Mouse (Mus musculus) brain, embryonic 14.5 days (tissue): ENCODE data around the gene A230050P20Rik. TPM values are rescaled to one million over a fixed set of nuclear protein-coding genes. Genes with fewer than 3 reads are reported as not detected.
"Not testable (repeated sequence)": the region's sequence is repeated elsewhere in the genome, so short reads cannot be mapped to it uniquely, and the experiment has no call there.

Experiments
- DNase-seq: peaks from one replicate; pipeline ENCODE4 v3.0.0-alpha.2; 2011; ENCODE audit warnings: low read depth
- CTCF ChIP-seq: fragments of 200-500 bp; IDR thresholded peaks from 2 replicates; pipeline ENCODE4 v1.5.1; 2012; ENCODE audit warnings: inconsistent platforms, mild to moderate bottlenecking, moderate library complexity, borderline replicate concordance; ENCODE audit not compliant: insufficient read depth, insufficient read length; ENCODE audit errors: extremely low read depth
- POLR2A ChIP-seq: fragments of 200-500 bp; IDR thresholded peaks from 2 replicates; pipeline ENCODE4 v1.6.1; 2012; ENCODE audit warnings: mild to moderate bottlenecking, inconsistent platforms, borderline replicate concordance; ENCODE audit not compliant: poor library complexity, insufficient read depth, insufficient read length, severe bottlenecking; ENCODE audit errors: extremely low read depth
- polyA plus RNA-seq: library from polyadenylated mRNA; depleted of rRNA; stranded (reverse); fragments of >200 nt; gene quantifications from 2 replicates; pipeline ENCODE4 v1.2.3, GENCODE M21; 2012; rRNA removed

A230050P20Rik gene
- 6.6 and 8.7 TPM in 2 replicates for polyA plus RNA-seq

DNA sequence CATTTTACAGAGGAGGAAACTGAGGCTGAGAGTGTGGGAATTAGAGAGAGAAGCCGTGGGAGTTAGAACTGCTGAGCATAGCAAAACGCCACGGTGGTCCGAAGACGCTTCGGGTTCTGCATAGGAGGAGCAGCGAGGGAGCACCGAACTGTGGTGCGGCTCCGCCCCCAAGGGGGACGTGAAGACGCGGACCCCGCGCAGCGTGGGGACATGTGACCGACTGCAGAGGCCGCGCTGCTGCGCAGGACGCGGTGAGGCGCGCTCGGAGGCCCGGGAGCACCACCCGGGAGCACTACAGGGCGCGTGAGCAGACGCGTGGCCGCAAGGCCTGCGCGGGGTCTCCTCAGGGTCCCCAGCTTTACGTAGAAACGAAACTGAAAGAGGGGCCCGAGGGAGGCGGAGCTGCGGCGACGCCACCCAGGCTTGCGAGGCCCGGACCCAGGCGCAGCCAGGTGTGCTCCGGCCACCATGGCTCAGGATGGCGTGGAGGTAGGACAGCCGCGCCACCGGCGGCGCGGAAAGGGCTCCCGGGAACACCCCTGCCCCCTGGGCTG, at the start of gene A230050P20Rik:
Gene A230050P20Rik, plus strand, starts transcription at position 195 of the 554 bp plus-strand sequence.
- no peak for TF ChIP-seq POLR2A
- no peak for TF ChIP-seq CTCF
- peak; percentile 15 for DNase-seq

DNA sequence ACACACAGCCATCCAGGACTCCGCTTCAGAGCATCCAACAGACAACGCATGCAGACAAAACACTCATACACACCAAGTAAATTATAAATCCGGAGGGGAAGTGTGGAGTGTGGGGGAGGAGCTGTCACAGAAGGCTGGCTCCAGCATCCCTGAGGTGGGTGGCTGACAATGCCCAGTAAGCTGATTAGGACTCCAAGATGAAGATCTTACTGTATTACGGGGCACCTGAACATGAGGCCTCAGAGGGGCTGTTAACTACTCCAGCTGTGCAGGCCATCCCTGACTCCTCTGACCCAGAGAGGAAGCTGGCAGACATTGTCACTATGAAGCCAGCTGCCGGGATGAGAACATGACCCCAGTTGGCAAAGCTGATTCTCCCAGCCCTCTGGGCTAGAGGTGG, 48.4 kb upstream of the A230050P20Rik start:
- TF ChIP-seq CTCF, result no peak
- TF ChIP-seq POLR2A, result no peak
- no peak for DNase-seq

GRCm38 (mm10) chr9:20822821-20823220, 45.6 kb upstream of the A230050P20Rik start:
- DNase-seq, result no peak
- TF ChIP-seq POLR2A, result no peak
- no peak for TF ChIP-seq CTCF

DNA sequence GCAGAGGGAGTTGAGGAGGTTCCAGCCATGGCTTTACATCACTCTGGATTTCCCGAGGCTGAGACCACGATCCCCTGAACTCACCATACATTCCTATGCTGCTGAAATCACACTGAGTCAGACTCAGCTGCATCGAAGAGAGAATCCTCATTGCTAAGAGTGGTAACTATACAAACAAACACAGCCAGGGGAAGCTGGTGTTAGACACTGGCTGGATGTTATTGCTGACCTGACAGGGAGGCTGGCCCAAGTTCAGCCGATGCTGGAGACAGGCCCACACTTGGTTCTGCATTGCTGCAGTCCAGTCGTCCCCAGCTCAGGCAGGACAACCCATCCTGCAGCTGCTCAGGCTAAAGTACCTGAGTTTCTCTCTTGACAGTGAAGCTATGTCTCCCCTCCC, 42.7 kb upstream of the A230050P20Rik start:
- TF ChIP-seq CTCF, result no peak
- no peak for TF ChIP-seq POLR2A
- DNase-seq, result no peak

- no peak for TF ChIP-seq CTCF
- no peak for TF ChIP-seq POLR2A
- no peak for DNase-seq
These were observed 40.3 kb upstream of the A230050P20Rik start for GRCm38 (mm10) chr9:20828127-20828526.

DNA sequence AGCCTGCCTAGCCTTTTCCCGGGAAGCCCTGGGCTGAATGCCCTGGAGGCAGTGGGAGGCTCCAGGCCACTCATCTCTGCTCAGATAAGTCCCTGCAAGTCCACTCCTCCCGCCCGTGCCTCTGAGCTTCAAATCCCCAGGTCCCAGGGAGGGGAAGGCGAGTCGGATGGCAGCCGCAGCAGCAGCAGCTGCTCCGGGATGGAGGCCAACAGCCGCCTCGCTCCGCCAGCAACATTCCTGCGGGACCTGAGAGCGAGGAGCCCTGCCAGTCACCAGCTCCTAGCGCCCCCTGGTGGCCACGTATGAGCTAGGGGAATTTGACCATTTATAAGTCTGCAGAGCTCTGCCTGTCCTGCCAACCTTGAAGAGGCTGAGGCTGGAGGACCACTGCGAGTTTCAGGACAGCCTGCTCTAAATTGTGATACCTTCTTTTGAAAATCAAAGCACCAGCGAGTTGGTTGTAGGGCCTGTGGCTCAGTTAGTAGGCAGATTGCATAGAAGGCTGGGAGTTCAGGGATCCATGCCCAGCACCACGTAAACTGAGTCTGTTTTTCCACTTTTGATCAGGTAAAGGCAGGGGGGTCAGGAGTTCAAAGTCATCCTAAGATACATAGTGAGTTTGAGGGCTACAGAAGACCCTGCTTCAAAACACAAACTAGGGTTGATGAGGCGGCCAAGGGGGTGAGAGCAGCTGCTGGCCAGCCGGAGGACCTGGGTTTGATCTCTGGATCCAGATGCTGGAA, 37.4 kb upstream of the A230050P20Rik start:
- DNase-seq, result peak; percentile 97
- peak; percentile 94 for TF ChIP-seq CTCF
- TF ChIP-seq POLR2A, result no peak

DNA sequence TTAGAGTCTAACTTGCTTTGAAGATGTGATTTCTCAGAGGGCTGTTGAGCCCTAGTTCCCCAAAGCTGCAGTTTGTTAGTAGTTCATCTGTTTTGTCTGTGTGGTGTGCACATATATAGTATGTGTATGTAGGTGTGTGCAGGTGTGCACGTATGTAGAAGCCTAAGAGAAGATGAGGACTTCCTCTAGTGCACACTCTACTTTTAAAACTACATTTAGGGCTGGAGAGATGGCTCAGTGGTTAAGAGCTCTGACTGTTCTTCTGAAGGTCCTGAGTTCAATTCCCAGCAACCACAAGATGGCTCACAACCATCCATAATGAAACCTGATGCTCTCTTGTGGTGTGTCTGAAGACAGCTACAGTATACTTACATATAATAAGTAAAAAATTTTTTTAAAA, 33.6 kb upstream of the A230050P20Rik start:
- no peak for DNase-seq
- no peak for TF ChIP-seq POLR2A
- no peak for TF ChIP-seq CTCF

GRCm38 (mm10) chr9:20835431-20835954, 32.9 kb upstream of the A230050P20Rik start:
- DNase-seq, result not testable (repeated sequence)

DNA sequence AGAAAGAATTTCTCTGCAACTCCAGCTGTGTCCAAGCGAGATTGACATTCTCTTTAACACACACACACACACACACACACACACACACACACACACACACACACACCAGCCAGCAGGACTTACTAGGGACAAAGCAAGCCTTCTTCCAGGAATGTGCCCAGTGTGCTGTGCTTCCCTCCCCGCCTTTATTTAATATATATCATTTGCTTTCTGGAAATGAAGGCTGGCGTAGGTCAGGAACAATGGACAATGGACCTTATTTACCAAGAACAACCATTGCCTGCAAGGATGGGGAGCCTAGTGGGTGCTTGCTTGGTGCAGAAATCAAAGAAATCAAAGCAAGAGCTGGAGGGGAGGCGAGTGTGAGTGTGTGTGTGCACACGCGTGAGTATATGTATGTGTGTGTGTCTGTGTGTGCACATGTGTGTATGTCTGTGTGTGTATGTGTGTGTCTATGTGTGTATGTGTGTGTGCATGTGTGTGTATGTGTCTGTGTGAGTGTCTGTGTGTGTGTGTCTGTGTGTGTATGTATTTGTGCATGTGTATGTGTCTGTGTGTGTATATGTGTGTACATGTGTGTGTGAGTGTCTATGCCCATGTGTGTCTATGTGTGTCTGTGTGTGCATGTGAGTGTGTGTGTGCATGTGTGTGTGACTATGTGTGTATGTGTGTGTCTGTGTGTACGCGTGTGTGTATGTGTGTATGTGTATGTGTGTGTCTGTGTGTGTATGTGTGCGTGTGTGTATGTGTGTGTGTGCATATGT, 31.1 kb upstream of the A230050P20Rik start:
- DNase-seq, result no peak
- TF ChIP-seq CTCF (no peak), POLR2A (no peak)

GRCm38 (mm10) chr9:20838931-20839330, 29.5 kb upstream of the A230050P20Rik start:
- no peak for DNase-seq
- TF ChIP-seq POLR2A, result no peak
- no peak for TF ChIP-seq CTCF

GRCm38 (mm10) chr9:20842211-20842610, 26.2 kb upstream of the A230050P20Rik start:
- no peak for TF ChIP-seq POLR2A
- TF ChIP-seq CTCF, result no peak
- no peak for DNase-seq
